Mouse (Mus musculus): Measurements from ENCODE around the gene Cdc40.

DNA sequence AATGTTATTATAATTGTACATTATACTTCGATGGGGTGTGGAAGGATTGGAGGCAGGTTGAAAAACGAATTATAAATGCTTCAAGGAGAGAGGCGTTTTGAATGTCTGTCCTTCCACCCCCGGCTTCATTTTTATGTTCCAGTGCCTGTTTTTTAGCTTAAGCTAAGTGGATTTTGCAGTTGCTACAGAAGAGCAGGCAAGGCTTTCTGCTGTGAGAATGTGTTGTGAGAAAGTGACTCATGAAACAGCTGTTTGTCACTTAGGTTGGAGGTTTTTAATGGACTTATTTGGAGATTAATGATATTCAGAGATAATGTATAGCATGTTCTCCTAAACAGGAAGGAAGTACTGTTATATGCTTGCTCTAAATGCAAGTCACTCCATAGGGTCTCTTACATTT lies 6.0 kb upstream of the Cdc40 start:
- no peak for TF ChIP-seq POLR2A (IDR thresholded peaks at IDR 0.05; ENCODE audit: low read depth, low read length)
- TF ChIP-seq CTCF (IDR thresholded peaks at IDR 0.05; ENCODE audit: borderline replicate concordance, insufficient read depth, low read length), result no peak

Measured in embryonic fibroblast, embryonic 13.5 days (primary cell).